Mouse (Mus musculus): ENCODE data around the gene Tm2d1. TPM values are rescaled to one million over a fixed set of nuclear protein-coding genes. Genes with fewer than 3 reads are reported as not detected.

Gene Tm2d1
- total RNA-seq, 2 experiments from 2014 or later = 39.9 to 46.6 TPM

DNA sequence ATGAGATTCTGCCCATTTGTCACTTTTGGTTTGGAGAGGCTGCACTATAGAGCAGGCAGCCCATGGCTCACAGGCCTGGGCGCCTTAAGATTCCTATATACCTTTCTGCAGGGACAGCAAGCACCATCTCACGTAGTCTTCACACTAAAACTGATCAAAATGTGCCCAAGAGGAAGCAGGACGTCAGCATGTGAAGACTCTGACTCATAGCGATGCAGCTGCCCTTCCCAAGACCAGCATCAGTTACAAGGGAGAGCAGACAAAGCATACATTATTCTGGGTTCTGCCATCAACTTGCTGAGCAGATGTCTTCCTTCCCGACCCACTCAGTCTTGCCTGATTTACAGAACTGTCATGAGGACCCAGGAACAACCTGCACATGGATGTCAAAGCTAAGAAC lies 45.9 kb downstream of the Tm2d1 start:
- intact Hi-C loops (cut with DNase I) = no loop called here
- DNase-seq (ENCODE audit: extremely low spot score in 1 of 2, low spot score in 2 of 2) = no peak

DNA sequence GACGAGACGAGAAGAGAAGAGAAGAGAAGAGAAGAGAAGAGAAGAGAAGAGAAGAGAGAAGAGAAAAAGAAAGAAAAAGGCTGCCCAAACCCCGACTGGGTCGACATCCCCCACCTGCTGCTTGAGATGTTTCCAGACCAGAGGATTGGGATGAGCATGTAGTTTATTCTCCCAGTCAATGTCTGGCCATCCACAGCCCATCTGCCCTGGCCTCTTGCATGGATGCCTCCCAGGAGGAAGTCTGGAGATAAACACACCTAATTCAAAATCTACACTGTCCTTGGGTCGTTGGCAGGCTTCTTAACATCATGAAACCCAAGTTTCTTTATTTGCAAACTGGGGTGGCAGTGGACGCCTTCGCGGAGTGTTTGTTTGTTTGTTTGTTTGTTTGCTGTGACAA lies 47.4 kb downstream of the Tm2d1 start:
- no peak for DNase-seq (ENCODE audit: extremely low spot score in 1 of 2, low spot score in 2 of 2)
- intact Hi-C loops (cut with DNase I) = no loop called here

DNA sequence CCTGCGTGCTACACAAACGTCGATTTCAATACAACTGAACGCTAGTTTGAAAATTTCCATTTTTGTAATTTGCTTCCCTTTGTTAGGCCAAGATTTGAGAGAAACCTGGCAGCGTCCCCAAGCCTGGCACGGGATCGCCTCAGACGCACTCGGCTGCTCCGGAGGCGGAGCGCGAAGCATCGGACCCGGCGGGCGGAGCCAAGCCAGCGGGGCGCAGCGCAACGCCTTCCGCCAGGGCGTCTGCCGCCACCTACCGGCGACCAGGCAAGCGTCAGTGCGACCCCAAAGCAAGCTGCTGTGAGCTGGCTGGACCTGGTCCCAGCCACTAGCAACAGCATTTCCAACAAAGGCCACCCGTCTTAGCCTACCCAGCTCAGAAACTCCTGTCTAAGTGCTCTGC lies 60.9 kb downstream of the Tm2d1 start:
- intact Hi-C loops (cut with DNase I) = loop anchor here (2.0 to 10.0 kb wide), 4 partner anchors 70 to 647 kb away; no protein-coding TSS in a partner anchor

DNA sequence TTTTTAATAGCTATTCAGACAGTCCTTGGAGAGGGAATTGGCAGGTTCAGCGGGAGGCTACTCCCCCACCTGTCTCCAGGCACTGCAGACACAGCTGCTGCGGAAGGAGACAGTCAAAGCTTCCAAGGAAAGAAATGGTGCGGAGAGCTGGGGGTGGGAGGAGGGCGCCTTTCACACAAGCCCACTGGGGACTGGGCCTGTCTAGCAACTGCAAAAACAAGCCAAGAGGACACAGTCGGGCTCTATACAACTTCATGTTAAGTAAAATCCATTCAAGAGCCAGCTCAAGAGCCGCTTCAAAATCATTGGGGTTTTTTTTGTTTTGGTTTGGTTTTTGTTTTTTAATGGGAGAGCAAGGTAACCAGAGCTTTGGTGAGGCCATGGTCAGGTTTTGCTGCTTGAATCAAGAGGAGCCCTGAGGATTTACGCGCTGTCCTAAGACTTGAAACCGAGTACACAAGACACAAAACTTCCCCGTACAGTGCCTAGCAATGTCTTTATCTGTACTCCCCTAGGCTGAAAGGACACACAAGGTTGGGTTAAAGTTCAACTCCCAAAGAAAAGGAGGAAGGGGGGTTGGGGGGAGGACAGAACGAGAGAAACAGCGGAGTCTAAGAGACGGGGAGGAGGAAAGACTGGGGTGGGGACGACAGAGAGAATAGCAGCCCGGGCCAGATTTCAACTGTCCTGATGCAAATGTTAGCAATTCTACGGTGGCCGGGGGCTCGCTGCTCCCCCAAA lies 61.6 kb downstream of the Tm2d1 start:
- DNase-seq (ENCODE audit: extremely low spot score in 1 of 2, low spot score in 2 of 2) = peak in 1 of 2 experiments; percentile 61
- intact Hi-C loops (cut with DNase I) = loop anchor here (2.0 to 10.0 kb wide), 4 partner anchors 69 to 647 kb away; no protein-coding TSS in a partner anchor

More for the DNA sequence above, 60.9 kb downstream of the Tm2d1 start:
- DNase-seq (ENCODE audit: extremely low spot score in 1 of 2, low spot score in 2 of 2) = peak; percentile 91 to 97

DNA sequence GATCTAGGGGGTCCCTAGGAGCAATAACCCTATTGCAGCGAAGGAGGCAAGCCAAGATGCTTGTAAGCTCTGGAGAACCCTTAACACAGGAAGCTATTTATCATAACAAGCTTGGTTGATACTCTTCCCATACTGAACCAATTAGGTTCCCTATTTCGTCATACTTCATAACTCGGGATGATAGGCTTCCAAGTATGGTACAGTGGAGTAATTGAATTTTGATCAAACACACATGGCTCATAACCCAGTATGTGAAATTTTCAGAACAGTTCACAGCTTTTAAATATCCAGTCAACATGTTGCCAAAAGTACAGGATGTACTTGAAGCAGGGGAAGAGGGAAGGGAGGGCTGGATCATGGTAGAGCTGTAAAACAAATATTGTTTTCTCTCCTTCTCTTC lies 64.3 kb downstream of the Tm2d1 start:
- DNase-seq (ENCODE audit: extremely low spot score in 1 of 2, low spot score in 2 of 2) = no peak
- intact Hi-C loops (cut with DNase I) = no loop called here

DNA sequence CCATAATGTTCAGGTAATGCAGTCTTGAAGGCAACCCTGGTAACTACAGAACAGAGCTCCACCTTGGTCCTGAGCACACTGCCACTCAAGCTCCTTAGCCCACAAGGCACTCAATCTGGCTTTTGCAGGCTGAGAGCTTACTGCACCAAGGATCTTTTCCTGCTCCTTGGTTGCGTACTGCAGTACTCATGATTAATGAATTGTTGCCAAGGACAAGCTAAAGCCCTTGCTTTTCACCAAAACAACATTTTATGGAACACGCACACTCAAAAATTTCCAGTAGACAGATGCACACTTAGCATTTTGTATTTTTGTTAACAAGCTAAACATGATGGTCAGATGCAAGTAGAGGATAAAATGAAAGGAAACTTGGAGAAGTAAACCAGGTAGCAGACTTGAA lies 66.0 kb downstream of the Tm2d1 start:
- no peak for DNase-seq (ENCODE audit: extremely low spot score in 1 of 2, low spot score in 2 of 2)
- intact Hi-C loops (cut with DNase I) = no loop called here

Other genes starting within 250 kb of the Tm2d1 start
- gene Patj, start 12.5 kb upstream of the Tm2d1 start, total RNA-seq (2021) = 1 to 10 TPM; 7.7 to 8.1 TPM

All from left cerebral cortex, postnatal 10 days (tissue).